Mouse (Mus musculus) thymus, postnatal 36 days (tissue): ENCODE results near the gene Wdr54.
"Not testable (repeated sequence)": the region's sequence is repeated elsewhere in the genome, so short reads cannot be mapped to it uniquely, and the experiment has no call there.

Experiments used
- DNase-seq, 2 experiments: peaks; one replicate each; pipeline ENCODE4 v3.0.0; 2022; ENCODE audit warnings: mixed read lengths in 2 of 2

Gene Wdr54

DNA sequence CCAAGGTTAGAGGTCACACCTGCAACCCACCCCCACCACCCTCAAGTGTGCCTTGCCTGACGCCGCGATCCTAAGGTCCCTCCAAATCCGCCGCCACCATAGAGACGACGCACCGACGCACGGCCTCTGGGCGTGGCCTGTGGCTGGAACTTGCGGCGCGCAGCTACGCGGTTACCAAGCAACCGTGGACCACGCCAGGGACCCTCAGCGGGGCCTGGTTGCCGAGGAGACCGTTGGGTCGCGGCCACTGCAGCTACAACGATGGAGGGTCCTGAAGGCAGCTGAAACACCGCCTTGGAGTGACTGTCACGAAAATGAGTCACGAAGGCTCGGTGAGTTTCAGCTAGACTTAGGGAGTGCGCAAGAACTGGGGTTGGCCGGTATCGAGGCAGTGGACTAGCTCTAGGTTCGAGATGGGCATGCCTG lies at the start of gene Wdr54, which contains the start of gene 1700003E16Rik:
TSS of gene Wdr54 (minus strand) at position 139 of the 426 bp plus-strand sequence.
TSS of gene 1700003E16Rik (plus strand) at position 146 of the 426 bp plus-strand sequence.
- peak; percentile 30 to 54 for DNase-seq

DNA sequence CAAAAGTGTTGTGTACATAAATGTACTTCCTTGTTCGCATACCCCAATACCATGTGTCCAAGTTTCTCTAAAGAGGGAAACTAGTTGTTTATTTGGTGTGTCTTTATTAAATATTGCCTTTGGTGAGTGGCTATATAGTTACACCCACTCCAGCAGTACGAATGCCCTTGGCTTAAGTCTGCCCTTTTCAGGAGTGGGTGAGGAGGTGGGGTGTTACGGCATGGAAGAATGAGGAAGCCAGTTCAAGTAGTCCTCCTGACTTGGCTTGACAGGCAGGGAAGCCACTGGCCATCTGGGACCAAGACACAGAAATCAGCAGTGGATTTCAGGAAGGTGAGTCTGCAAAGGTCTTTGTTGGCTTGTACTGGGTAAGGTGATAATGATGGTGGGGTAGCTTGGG lies 49.7 kb upstream of the Wdr54 start:
- no peak for DNase-seq

DNA sequence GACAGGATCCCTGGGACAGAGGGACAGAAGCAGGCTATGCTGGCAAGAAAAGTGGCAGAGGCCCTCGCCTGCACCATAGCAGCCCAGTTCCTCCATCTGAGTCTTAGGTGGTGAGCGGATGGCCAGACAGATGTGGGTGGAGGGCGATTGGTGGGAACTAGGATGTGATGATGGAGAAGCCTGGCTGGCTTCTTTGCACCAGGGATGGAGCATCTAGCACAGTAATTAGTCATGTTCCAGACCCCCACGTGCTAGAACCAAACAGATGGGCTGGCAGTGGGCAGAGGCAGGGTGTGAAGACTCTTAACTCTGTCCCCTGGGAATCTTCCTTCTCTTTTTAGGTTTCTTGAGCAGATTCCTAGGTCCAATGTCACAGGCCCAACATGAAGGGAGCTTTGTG lies 47.1 kb upstream of the Wdr54 start:
- DNase-seq, result no peak

DNA sequence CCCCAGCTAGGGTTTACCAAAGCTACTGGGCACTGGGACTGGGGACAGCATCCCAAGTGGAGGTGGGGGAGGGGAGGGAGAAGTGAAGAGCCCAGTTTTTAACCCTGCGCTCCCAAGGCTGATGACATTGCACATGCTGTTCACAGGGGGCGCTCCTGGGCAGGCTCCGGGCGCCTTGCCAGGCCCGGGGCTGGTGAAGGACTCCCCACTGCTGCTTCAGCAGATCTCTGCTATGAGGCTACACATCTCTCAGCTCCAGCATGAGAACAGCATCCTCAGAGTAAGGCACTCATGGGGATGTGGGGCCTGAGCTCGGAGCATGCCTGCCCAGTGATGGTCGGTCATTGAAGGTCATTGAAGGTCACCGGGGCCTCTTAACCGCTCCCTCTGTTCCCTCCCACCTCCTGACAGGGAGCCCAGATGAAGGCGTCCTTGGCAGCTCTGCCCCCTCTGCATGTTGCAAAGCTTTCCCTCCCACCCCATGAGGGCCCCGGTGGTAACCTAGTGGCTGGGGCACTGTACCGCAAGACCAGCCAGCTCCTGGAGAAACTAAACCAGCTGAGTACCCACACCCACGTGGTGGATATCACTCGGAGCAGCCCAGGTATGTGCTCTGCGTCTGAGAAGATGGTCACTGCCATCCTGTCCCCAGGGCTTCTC lies 41.3 kb upstream of the Wdr54 start:
- DNase-seq, result no peak

DNA sequence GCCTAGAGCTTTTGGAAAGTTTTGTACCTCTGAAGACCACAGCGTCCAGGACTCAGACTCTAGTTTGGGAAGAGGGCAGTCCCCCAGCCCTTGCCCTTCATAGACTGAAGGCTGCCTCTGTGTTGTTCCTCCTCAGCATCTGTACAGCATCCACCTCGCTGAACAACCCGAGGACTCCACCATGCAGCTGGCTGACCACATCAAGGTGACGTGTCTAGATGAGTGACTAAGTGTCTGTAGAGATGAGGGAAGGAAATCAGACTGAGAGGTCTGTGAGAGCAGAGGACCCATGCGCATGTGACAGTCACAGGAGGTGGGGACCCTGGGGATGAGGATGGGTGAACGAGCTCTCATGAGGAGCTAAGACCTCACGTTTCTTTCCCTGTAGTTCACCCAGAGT lies 37.4 kb upstream of the Wdr54 start:
- DNase-seq, result peak; percentile 22 to 44

DNA sequence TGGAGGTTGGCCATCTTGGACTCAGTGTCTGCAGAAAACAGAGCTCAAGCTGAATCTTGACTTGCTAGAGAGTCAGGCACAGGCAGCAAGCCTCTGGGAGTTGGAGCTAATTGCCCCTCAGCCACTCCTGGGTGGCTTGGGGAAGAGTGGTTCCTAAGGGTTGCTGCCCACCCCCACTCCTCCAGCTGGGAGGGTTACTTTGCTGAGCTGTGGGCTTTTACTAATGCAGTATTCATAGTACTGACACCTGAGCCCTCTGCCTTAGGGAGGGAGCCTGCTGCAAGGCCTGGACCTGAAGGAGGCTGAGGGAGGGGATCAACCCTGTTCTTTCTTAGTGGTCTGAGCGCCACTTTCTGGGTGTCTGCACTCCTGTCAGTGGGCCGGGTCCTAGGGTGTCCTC lies 30.7 kb upstream of the Wdr54 start:
- no peak for DNase-seq

DNA sequence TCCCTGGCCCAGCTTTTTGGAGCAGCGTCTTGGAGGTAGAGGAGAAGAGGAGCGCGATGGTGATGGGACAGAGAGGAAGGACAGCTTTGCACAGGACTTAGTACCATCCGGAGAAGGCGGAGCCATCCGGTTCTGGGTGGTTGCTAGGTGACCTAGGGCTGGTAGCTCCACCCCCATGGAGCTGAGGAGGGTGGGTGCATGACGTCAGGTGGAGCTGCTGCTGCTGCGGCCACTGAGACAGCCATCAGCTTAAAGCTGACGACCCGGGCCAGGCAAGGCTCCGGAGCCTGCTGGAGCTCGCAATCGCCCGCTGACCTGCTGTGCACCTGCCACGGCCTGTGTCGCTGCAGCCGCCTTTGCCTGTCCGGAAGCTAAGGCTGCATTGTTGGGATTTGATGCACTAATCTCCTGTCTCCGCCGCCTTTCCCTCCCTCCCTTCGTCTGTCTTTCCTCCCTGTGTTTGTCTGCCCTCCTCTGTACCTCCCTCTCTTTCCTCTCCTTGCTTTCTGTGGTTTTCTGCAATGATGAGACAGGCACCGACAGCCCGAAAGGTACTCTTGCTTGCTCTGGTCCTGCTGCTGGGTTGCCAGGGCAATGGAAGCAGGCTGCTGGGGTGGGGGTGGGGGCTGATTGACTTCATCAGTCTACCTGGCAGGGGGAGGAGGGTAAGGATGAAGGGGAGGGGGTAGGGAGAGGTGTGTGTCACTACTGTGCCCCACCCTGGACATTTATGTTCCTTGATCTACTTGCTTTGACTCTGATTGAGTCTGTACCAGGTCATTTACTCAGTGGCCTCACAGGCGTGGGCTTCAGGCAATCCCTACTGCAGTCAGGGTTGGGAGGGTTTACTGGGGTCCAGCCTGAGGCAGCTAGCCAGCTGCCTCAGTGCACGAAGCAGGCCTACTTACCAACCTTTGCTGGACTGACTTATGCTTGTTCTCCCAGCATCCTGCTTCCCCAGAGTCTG lies 30.0 kb upstream of the Wdr54 start:
- peak; percentile 36 to 63 for DNase-seq

DNA sequence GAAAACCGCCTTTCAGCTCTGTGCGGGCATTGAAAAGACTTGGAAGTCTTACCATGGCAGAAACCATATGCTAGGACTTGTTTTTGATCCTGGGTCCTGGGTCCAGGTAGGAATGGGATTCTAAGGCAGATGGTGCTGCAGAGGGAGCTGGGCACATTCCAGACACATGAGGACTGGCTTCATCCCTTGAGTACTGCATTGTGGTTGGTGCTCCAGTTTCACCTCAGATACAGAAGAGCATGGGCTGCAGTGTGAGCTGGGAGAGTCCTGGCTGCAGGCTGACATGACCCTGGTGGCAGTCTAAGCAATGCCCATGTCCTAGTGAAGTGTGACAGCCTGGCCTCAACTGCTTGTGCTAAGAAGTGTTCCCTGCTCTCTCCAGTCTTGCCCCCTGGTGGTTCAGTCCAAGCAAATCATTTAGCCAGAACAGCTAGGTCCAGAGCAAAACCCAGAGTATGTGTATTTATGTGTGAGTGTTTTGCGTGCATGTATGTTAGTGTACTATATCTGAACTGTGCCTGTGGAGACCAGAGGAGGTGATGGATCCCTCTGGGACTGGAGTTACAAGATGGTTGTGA lies 28.8 kb upstream of the Wdr54 start:
- DNase-seq, result no peak

DNA sequence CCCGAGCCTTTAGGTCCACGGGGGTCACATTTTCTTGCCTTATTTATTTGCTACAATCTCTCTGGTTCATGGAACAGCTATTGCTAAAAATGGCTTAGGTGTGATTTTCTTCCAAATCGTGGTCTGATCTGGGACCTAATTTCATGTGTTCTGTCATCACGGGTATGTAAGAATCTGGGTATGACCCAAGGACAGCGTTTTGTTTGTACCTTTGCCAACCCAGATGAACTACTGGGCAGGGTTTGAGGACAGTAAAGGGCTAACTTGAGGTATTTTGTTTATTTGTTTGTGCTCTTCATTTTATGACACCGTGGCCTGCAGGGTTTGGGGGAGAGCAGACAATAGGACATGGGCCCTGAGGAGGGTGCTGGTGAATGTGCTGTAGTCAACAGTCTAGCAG lies 24.4 kb upstream of the Wdr54 start:
- no peak for DNase-seq

DNA sequence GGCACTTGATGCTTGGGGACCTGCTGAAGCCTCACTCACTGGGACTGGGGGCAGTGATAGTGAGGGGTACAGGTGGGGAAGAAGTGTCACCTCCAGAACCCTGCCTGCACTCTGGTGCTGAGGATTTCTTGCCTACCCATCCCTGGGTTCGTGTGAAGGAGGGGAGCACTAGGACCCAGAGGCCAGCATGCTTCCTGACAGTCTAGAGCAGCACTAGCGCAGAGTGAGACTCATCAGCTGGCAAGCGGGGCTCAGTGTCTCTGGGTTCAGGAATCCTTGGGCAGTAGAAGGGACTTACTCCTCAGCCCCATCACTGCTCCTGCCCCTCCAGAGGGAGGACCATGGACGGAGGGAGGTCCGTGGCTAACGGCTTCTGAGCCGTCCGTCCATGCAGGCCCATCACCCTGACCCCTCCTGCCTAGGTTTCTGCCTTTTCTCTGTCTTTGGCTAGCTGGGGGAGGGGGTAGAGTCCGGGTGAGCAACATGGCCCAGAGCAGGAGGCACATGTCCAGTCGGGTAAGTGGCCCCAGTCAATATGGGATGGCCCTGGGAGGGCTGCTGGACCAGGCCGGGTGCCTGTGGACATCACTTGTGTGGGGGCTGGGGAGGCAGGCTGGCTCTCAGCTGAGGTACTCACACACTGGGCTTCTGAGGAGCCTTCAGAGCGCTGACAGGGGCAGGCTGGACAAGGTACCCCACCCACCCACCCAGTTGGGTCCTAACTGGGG lies 23.4 kb upstream of the Wdr54 start:
- DNase-seq, result no peak

DNA sequence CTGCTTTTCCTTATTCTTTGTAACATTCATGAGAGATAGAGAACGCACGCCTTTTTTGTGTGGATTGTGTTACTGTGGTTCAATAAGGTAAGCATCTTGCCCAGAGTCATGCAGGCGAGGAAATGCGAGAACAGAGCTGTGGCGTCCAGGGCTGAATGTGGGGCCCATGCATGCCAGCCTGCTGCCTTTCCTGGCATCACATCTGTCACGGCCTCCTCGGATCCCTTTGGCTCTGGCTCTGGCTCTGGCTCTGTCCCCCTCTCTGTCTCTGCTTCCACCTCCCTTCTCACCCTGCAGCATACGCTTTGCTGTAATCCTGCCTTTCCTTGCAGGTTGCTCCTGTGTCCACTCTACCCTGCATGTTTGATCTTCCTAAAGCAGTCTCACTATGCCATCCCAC lies 19.8 kb upstream of the Wdr54 start:
- DNase-seq, result no peak

DNA sequence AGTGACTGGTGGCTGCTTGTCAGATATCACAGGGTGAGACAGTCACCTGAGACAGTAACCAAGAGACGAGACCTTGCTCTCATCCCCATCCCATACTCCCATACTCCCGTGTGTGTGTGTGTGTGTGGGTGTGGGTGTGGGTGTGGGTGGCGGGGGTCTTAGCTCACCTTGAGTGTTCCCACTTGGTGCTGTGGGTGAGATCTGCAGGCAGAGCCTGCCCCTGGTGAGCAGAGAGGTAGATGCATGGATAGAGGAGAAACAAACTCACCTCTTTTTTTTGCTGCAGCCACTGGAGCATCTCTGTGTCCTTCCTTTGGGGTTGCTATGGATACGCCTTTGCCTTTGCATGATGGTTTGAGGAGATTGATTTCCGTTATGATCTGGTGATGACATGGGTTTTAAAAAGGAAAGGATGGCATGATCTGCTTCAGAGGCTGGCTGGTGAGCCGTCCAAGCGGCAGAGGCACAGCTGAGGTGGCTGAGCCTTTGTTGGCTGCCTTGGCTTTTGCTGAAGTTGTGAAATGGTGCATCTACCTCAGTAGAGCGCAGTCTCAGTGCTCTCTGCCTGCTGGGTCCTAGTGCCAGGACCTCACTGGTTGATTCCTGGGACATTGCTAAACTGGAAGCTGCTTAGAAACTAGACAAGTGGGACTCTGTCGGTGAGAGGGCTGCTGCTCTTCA lies 16.2 kb upstream of the Wdr54 start:
- no peak for DNase-seq

DNA sequence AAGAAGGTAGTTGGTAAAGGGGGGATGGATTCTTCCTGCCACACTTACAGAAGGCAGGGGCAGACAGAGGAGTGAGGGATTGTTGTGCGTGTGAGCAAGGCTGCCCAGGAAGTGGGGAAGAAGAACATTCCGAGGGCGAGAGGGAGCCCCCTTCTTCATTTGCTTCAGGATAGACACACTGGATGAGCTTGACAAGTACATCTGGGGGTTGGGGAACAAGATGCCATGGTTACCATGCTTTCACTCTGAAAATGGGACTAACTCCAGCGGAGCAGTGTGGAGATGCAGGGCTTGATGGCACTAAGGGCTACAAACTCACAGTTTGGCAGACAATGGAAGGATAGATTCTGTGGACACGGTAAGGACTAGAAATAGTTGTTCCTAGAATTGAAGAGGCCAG lies 14.9 kb upstream of the Wdr54 start:
- DNase-seq, result no peak

DNA sequence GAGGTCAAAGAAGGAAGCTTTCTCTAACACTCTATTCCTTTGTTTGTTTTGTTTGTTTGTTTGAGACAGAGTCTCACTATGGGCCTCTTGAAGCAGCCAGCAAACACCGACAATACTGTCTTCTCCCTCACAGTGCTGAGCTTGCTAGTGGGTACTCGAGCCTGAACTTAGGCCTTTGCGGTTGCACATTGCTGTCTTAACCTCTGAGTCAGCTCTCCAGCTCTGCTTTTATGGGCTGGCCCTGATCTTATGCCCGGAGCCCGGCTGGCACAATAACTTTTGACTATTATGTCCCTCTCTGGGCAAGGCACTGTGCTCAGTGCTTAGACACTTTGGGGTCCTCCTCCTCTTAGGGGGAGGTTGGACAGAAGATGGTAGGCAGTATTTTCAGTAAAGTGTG lies 13.7 kb upstream of the Wdr54 start:
- DNase-seq, result no peak

DNA sequence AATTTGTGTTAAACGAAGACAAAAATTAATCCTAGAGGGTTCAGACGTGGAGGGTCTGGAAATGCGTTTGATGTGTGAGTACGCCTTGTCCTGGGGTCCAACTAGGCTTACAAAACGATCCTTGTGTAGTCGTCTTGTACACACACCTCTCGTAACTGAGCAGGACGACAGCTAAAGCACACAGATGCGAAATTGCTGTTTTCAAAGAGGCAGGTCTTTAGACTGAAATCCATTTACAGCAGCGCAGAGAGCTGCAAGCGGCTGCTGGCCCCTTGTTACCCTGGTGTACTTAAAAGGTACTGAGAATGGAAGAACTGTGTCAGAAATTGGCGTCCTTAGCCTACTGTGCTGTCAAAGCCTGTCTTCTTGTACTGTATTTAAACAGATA lies 10.0 kb upstream of the Wdr54 start:
- DNase-seq, result no peak

DNA sequence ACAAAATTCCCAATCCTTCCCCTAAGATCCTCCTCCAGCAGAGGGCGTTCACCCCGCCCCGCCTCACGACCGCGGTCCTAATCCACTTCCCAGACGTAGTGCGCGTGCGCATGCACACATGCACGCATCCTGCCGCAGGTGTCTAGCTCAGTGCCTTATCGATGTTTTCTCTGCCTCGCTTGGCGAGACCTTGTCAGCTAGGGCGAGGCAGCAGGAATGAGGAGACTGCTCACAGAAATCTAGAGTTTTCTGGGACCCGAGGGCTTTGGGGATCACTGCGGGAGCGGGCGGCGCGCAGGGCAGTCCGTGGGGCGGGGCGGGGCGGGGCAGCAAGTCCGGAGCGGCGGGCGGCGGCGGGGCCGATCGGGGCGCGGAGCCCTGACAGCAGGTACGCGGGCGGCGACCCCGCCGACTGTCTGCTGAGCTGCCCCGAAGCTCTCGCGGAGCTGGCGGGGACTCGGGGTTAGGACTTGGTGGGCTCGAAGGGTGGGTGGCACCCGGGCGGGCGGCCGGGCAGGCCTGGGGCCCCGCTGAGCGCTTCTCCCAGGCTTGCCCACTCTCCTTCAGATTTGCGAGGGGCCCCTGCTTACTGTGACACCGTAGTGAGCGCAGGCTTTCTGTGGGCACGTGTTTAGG lies 9.5 kb upstream of the Wdr54 start, which contains the start of gene Dctn1:
TSS of gene Dctn1 (plus strand) at position 314 of the 636 bp plus-strand sequence.
- peak; percentile 92 to 93 for DNase-seq

DNA sequence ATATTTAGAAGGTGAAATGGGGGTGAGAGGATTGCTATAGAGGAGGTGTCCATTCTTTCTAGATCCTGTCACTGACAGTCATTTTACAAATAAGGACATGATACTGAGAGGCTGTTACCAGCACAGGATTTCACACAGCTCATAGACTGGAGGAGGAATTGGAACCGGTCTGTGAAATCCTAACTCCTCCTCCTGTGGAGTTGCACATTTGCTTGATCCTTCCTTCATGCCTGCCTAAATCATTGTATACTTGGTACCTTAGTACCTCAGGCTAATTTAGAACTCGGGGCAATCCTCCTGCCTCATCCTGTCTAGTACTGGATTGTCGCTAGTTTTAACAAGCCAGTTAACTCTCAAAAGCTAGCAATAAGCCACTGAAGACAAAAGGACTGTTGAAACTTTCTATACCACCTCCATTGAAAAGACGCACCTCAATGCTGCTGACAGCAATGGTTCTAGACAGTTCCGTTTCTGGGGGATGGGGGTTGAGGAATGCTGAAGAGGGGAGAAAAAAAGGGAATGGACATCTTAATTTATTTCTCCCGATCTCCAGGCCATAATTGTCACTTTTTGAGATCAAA lies 8.9 kb upstream of the Wdr54 start:
- no peak for DNase-seq

DNA sequence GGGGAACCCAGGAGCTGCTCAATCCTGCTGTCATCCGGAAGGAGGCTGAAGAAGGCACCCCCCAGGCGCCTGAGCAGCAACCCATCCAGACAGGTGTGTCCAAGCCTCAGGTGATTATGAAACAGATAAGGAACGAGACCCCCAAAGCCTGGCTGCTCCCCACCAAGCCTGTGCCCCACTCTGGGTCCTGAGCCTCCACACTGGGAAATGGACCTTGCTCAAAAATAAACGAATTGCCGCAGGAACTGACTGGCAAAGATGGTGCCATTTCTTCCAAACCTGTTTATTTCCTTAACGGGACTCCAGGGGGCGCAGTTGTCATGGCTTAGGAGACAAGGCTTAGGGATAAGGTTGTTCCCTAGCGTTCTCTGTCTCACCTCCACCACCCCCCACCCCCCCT lies 6.5 kb upstream of the Wdr54 start:
- DNase-seq, result peak; percentile 41 to 43

DNA sequence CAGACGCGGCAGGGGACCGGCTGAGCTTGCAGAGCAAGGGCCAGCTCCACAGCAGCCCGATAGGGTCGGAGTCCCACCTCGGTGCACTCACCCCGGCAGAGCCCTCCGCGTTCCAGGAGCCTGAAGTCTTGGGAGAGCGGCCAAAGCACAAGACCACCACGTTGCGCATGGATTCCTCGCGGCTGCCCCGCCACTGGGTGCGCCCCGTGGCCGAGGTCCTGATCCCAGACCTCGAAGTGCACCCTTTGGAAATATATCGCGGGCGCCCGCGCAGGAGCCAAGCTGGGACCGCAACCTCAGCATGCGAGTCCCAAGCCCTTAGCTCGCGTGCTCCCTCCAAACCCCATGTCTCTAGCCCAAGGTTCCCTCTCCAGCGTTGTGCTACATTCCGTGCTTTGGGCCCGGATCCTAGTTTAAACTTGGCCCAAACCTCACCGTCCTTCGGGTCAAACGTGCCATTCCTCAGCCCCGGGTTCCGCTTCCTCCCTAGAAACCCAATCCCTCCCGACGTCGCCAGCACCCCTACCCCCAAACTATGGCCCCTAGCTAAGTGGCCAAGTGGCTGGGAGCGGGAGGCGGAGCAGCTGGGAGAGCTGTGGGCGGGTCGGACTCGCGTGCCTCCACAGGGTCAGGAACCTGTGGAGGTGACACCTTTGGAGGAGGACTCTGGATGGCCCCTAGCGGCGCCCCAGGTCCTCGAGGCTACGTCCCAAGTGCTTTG lies 5.9 kb upstream of the Wdr54 start:
- peak in 1 of 2 experiments; percentile 23 for DNase-seq

DNA sequence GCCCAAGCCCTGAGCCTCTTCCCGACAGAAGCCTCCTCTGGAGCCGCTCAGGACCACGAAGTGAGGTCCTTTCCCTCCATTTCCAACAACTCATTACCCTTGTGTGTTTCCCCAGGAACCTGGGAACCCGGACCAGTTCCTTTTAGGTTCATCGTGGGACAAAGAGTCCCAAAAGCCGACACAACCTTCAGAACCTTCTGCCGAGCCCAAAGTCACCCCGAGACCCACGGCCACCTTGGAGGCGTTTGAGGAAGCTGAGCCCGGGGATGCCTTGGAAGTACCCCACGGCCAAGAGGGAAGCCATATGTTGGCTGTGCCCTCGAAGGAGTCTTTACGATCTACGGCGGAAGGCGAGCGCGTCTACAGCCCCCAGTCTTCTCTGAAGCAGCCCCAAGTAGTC lies 5.2 kb upstream of the Wdr54 start:
- no peak for DNase-seq

DNA sequence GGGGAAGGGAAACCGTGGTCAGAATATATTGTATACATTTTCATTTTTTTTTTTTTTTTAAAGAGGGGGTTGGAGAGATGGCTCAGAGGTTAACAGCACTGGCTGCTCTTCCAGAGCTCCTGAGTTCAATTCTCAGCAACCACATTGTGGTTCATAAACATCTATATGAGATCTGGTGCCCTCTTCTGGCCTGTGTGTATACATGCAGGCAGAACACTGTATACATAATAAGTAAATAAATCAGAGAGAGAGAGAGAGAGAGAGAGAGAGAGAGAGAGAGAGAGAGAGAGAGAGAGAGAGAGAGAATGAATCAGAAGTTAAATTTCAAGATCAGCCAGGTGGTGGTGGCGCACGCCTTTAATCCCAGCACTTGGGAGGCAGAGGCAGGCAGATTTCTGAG lies 3.3 kb upstream of the Wdr54 start:
- DNase-seq, result not testable (repeated sequence)
